Mouse (Mus musculus): Measurements from ENCODE around the gene Agrp. TPM values are rescaled to one million over a fixed set of nuclear protein-coding genes. Genes with fewer than 3 reads are reported as not detected.

Agrp gene
- polyA plus RNA-seq, 1 experiment from 2014 or later = 1.4 TPM

MicroRNAs encoded within 50 kb of the gene (microRNA counts, 519-probe panel; counts per million panel counts)
- microRNA mmu-miR-1966 = 2,401 counts per million, percentile 60 among the panel's probes with 10 or more counts

Small RNA genes within 50 kb of the gene (microRNA-seq; reads per million reads assigned to microRNA genes)
- not detected for gene Mir1966

Other genes with a start within 250 kb of the Agrp start
- 0.27 TPM in 1 of 2 replicates, not detected in the other for gene Kctd19, start 223.9 kb downstream of the Agrp start, polyA plus RNA-seq (2015; fragmentation: Nextera tagmentation; extraction: Ambion mirVana)
- gene Lrrc36, start 223.8 kb downstream of the Agrp start, polyA plus RNA-seq (2015; fragmentation: Nextera tagmentation; extraction: Ambion mirVana) = 0.44 and 0.60 TPM in 2 replicates
- gene Tppp3, start 165.9 kb downstream of the Agrp start, polyA plus RNA-seq (2015; fragmentation: Nextera tagmentation; extraction: Ambion mirVana) = 246 and 256 TPM in 2 replicates
- gene Zdhhc1, start 140.5 kb downstream of the Agrp start, polyA plus RNA-seq (2015; fragmentation: Nextera tagmentation; extraction: Ambion mirVana) = 39.0 and 40.2 TPM in 2 replicates
- gene Hsd11b2, start 118.6 kb downstream of the Agrp start, polyA plus RNA-seq (2015; fragmentation: Nextera tagmentation; extraction: Ambion mirVana) = 6.9 and 8.8 TPM in 2 replicates
- 250 and 273 TPM in 2 replicates for gene Atp6v0d1, start 71.3 kb downstream of the Agrp start, polyA plus RNA-seq (2015; fragmentation: Nextera tagmentation; extraction: Ambion mirVana)
- gene Ripor1, start 32.1 kb downstream of the Agrp start, polyA plus RNA-seq (2015; fragmentation: Nextera tagmentation; extraction: Ambion mirVana) = 37.2 and 41.7 TPM in 2 replicates
- gene Ctcf, start 825 bp downstream of the Agrp start, polyA plus RNA-seq (2015; fragmentation: Nextera tagmentation; extraction: Ambion mirVana) = 92.7 and 93.4 TPM in 2 replicates
- gene Carmil2, start 48.9 kb upstream of the Agrp start, polyA plus RNA-seq (2015; fragmentation: Nextera tagmentation; extraction: Ambion mirVana) = 22.0 and 22.1 TPM in 2 replicates
- 91.7 and 96.4 TPM in 2 replicates for gene Acd, start 63.7 kb upstream of the Agrp start, polyA plus RNA-seq (2015; fragmentation: Nextera tagmentation; extraction: Ambion mirVana)
- gene Pard6a, start 63.8 kb upstream of the Agrp start, polyA plus RNA-seq (2015; fragmentation: Nextera tagmentation; extraction: Ambion mirVana) = 62.5 and 63.8 TPM in 2 replicates
- gene 4933405L10Rik, start 70.3 kb upstream of the Agrp start, polyA plus RNA-seq (2015; fragmentation: Nextera tagmentation; extraction: Ambion mirVana) = 0.15 and 0.24 TPM in 2 replicates
- 17.7 and 17.9 TPM in 2 replicates for gene Enkd1, start 70.8 kb upstream of the Agrp start, polyA plus RNA-seq (2015; fragmentation: Nextera tagmentation; extraction: Ambion mirVana)
- 82.7 and 82.9 TPM in 2 replicates for gene Gfod2, start 121.3 kb upstream of the Agrp start, polyA plus RNA-seq (2015; fragmentation: Nextera tagmentation; extraction: Ambion mirVana)
- 8.9 and 9.3 TPM in 2 replicates for gene Ranbp10, start 190.0 kb upstream of the Agrp start, polyA plus RNA-seq (2015; fragmentation: Nextera tagmentation; extraction: Ambion mirVana)
- 0.86 and 1.4 TPM in 2 replicates for gene Tsnaxip1, start 190.3 kb upstream of the Agrp start, polyA plus RNA-seq (2015; fragmentation: Nextera tagmentation; extraction: Ambion mirVana)
- 52.3 and 54.7 TPM in 2 replicates for gene Cenpt, start 215.9 kb upstream of the Agrp start, polyA plus RNA-seq (2015; fragmentation: Nextera tagmentation; extraction: Ambion mirVana)
- gene Thap11, start 217.7 kb upstream of the Agrp start, polyA plus RNA-seq (2015; fragmentation: Nextera tagmentation; extraction: Ambion mirVana) = 52.5 and 55.9 TPM in 2 replicates
- 118 and 158 TPM in 2 replicates for gene Nutf2, start 223.2 kb upstream of the Agrp start, polyA plus RNA-seq (2015; fragmentation: Nextera tagmentation; extraction: Ambion mirVana)
- 47.8 and 54.4 TPM in 2 replicates for gene Edc4, start 243.5 kb upstream of the Agrp start, polyA plus RNA-seq (2015; fragmentation: Nextera tagmentation; extraction: Ambion mirVana)